Mouse (Mus musculus): ENCODE measurements around the gene Slc35a2.
"Not testable (repeated sequence)": the region's sequence is repeated elsewhere in the genome, so short reads cannot be mapped to it uniquely, and the experiment has no call there.

The Slc35a2 gene

GRCm38 (mm10) chrX:7907735-7908134, 23.9 kb downstream of the Slc35a2 start, which contains the start of gene Gm10491:
Gm10491 (minus strand) TSS chrX:7907835.
- DNase-seq (ENCODE audit: low read depth, low spot score), result no peak

DNA sequence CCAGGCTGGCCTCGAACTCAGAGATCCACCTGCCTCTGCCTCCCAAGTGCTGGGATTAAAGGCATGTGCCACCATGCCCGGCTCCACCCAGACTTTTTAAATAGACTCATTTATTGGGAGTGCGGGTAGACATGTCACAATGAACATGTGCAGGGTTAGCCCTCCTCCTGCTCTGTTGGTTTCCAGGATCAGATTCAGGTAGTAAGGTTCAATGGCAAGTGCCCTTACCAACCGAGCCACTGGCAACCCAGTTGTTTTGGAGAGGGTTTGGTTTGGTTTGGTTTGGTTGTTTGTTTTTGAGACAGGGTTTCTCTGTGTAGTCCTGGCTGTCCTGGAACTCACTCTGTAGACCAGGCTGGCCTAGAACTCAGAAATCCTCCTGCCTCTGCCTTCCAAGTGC, 25.4 kb downstream of the Slc35a2 start, which contains the start of gene Gm10490:
Gm10490 (plus strand) TSS at position 301 of the 400 bp plus-strand sequence.
- not testable (repeated sequence) for DNase-seq (ENCODE audit: low read depth, low spot score)

- no peak for DNase-seq (ENCODE audit: low read depth, low spot score)
Measured at GRCm38 (mm10) chrX:7910473-7910872, 26.6 kb downstream of the Slc35a2 start.

DNA sequence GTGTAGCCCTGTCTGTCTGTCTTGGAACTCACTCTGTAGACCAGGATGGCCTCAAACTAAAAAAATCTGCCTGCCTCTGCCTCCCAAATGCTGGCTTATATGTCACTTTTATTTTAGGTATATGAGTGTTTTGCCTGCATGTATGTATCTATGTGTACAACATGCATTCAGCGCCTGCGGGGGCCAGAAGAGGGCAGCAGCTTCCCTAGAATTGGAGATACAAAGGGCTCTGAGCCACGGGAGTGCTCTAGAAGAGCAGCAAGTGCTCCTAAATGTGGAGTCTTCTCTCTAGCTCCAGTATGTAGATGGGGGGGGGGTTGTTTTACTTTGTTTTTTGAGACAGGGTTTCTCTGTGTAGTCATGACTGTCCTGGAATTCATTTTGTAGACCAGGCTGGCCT, 31.8 kb downstream of the Slc35a2 start:
- DNase-seq (ENCODE audit: low read depth, low spot score), result peak; percentile 8

GRCm38 (mm10) chrX:7917960-7918359, 34.1 kb downstream of the Slc35a2 start:
- not testable (repeated sequence) for DNase-seq (ENCODE audit: low read depth, low spot score)

DNA sequence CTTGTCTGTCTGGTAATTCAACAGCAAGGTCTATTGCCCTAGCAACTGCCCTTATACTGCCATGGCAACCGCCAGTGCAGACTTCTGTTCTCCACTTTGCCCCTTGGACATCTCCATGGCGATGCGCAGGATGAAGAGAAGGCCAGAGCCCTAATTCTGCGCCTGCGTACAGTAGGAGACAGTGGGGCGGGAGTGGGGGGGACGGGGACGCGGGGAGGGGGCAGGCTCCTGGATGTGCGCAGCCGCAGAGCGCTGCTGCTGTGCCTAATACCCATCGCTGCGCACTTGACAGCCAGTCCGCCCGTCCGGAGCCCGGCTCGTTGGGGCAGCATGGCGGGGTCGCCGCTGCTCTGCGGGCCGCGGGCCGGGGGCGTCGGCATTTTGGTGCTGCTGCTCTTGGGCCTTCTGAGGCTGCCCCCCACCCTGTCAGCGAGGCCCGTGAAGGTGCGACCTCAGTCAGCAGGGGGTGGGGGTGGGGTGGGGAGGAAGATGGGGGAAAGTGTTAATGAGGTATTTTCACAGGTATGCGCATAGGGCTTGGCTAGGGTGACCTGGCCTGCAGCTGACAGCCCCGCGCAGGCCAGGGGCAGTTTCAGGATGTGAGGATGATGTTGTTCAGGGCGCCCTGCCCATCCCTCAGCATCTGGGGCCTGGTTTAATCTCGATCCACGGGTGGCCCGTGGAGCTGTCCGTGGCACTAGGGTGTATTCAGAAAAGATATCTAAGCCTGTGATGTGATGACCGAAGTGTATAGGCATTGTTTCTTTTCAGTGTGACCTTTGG, 36.0 kb downstream of the Slc35a2 start, which contains the start of gene Pcsk1n:
Pcsk1n (plus strand) TSS at position 222 of the 783 bp plus-strand sequence.
- DNase-seq (ENCODE audit: low read depth, low spot score), result no peak

DNA sequence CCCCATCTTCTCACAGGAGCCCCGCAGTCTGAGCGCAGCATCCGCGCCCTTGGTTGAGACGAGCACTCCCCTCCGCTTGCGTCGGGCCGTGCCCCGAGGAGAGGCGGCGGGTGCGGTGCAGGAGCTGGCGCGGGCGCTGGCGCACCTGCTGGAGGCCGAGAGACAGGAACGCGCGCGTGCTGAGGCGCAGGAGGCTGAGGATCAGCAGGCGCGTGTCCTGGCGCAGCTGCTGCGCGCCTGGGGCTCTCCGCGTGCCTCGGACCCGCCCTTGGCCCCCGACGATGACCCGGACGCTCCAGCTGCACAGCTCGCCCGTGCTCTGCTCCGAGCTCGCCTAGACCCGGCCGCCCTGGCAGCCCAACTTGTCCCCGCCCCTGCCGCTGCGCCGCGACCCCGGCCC, 38.2 kb downstream of the Slc35a2 start:
- DNase-seq (ENCODE audit: low read depth, low spot score), result no peak

GRCm38 (mm10) chrX:7926266-7926665, 42.4 kb downstream of the Slc35a2 start:
- DNase-seq (ENCODE audit: low read depth, low spot score), result no peak

GRCm38 (mm10) chrX:7927116-7927515, 43.3 kb downstream of the Slc35a2 start:
- no peak for DNase-seq (ENCODE audit: low read depth, low spot score)

DNA sequence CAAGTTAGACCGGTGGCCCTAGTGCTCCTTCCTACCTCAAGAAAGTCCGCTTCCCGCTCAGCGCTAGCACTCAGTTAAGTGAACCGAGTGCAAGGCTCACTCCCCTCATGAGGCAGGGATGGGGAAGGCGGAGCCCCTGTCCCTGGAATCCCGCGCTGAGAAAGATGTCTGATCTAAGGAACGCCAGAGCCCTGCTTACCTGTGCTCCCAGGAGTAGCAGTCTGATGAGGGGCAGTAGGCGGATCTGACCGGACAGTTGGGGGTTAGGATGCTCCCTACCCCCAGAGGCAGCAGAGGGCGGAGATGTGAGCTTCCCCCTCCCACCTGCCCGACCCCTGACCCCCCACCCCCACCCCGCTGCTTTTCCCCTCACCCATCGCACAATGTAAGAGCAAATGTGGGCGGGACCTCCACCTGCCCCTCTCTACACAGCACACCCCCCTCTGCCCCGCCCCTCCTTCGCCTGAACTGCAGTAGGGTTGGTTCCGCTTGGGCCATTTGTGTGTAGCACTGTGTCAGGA, 44.5 kb downstream of the Slc35a2 start, which contains the start of gene Eras:
Eras (minus strand) TSS at position 338 of the 521 bp plus-strand sequence.
- no peak for DNase-seq (ENCODE audit: low read depth, low spot score)

- no peak for DNase-seq (ENCODE audit: low read depth, low spot score)
Measured at GRCm38 (mm10) chrX:7936874-7937273, 53.0 kb downstream of the Slc35a2 start.

GRCm38 (mm10) chrX:7937667-7938066, 53.8 kb downstream of the Slc35a2 start:
- no peak for DNase-seq (ENCODE audit: low read depth, low spot score)
